In genomic region chr2:106855623-106856350, GRCm38 (mm10) we compare ENCODE assay signal across 8 mouse cellular contexts.
DNase-seq lines count a peak whose midpoint lies in the region; ATAC-seq lines count a peak whose summit lies in the region.

No protein-coding gene starts in this region.

- 44% methylated on average over 12 of the region's 12 CpGs for WGBS in heart, embryonic 11.5 days (ENCODE audit: insufficient replicate concordance)
- WGBS in embryonic facial prominence, embryonic 12.5 days, result 38% methylated on average over 12 of the region's 12 CpGs
- 14% methylated on average over 12 of the region's 12 CpGs for WGBS in intestine, embryonic 14.5 days
- WGBS in lung, embryonic 15.5 days, result 31% methylated on average over 12 of the region's 12 CpGs

- peaks cover 57% of the 10 kb centered on the region for H3K4me1 ChIP-seq in heart, embryonic 11.5 days (ENCODE audit: control insufficient read depth, insufficient read depth, low read length)
- peaks cover 48% of the 10 kb centered on the region for H3K4me1 ChIP-seq in embryonic facial prominence, embryonic 12.5 days
- H3K4me1 ChIP-seq in intestine, embryonic 14.5 days (replicated peaks; ENCODE audit: control insufficient read depth, insufficient read depth, low read length), result peaks cover 47% of the 10 kb centered on the region
- H3K4me1 ChIP-seq in lung, embryonic 15.5 days, result peaks cover 52% of the 10 kb centered on the region

- no peaks in the 10 kb centered on the region for H3K36me3 ChIP-seq in heart, embryonic 11.5 days (ENCODE audit: control insufficient read depth, insufficient read depth, low read length)
- H3K36me3 ChIP-seq in embryonic facial prominence, embryonic 12.5 days, result no peaks in the 10 kb centered on the region
- H3K36me3 ChIP-seq in intestine, embryonic 14.5 days (ENCODE audit: control insufficient read depth, insufficient read depth, low read length), result no peaks in the 10 kb centered on the region
- H3K36me3 ChIP-seq in lung, embryonic 15.5 days, result no peaks in the 10 kb centered on the region

- no peak overlapping the region for H3K4me3 ChIP-seq in heart, embryonic 11.5 days (ENCODE audit: low read depth, low read length)
- H3K4me3 ChIP-seq in embryonic facial prominence, embryonic 12.5 days, result no peak overlapping the region
- no peak overlapping the region for H3K4me3 ChIP-seq in intestine, embryonic 14.5 days (ENCODE audit: low read depth, low read length)
- H3K4me3 ChIP-seq in lung, embryonic 15.5 days, result no peak overlapping the region

- ATAC-seq in heart, embryonic 11.5 days (replicated peaks; ENCODE audit: insufficient number of reproducible peaks, low FRiP score, low TSS enrichment), result no peak
- ATAC-seq in embryonic facial prominence, embryonic 12.5 days (ENCODE audit: insufficient number of reproducible peaks, insufficient read depth, low FRiP score, low TSS enrichment), result no peak
- ATAC-seq in intestine, embryonic 14.5 days (replicated peaks; ENCODE audit: low FRiP score, low TSS enrichment, low read depth), result 0 out of 2 replicates have a peak, but pooled peaks have one; percentile 10
- peak; percentile 24; the same call in 1 of the 2 replicates for ATAC-seq in lung, embryonic 15.5 days (ENCODE audit: borderline replicate concordance, extremely low read depth, low FRiP score, low TSS enrichment)
- no peak for ATAC-seq in granulocyte monocyte progenitor cell, adult 5-6 weeks (replicated peaks; ENCODE audit: poor library complexity, severe bottlenecking)

- intact Hi-C loops in heart, postnatal 36 days (cut with DNase I), result no loop called here

- no peaks in the 10 kb centered on the region for H3K27me3 ChIP-seq in heart, embryonic 11.5 days (ENCODE audit: control insufficient read depth, insufficient read depth, low read length)
- H3K27me3 ChIP-seq in embryonic facial prominence, embryonic 12.5 days, result no peaks in the 10 kb centered on the region
- H3K27me3 ChIP-seq in intestine, embryonic 14.5 days (replicated peaks; ENCODE audit: control insufficient read depth, insufficient read depth, low read length), result no peaks in the 10 kb centered on the region
- H3K27me3 ChIP-seq in lung, embryonic 15.5 days, result no peaks in the 10 kb centered on the region

- H3K9ac ChIP-seq in heart, embryonic 11.5 days (ENCODE audit: low read depth, low read length), result no peak overlapping the region
- no peak overlapping the region for H3K9ac ChIP-seq in embryonic facial prominence, embryonic 12.5 days
- H3K9ac ChIP-seq in intestine, embryonic 14.5 days (ENCODE audit: low read length), result no peak overlapping the region
- H3K9ac ChIP-seq in lung, embryonic 15.5 days, result no peak overlapping the region

- no peak for DNase-seq in heart, postnatal 36 days
- peak; percentile 71 for DNase-seq in intestine, embryonic 14.5 days (ENCODE audit: low spot score)
- DNase-seq in testis, postnatal 14 days (ENCODE audit: low spot score), result no peak
- no peak for DNase-seq in frontal cortex, postnatal 14 days (ENCODE audit: low spot score in 2 of 2)

- H3K27ac ChIP-seq in heart, embryonic 11.5 days (ENCODE audit: low read depth, low read length), result peak overlapping the region; percentile 72
- peak overlapping the region; percentile 76 for H3K27ac ChIP-seq in embryonic facial prominence, embryonic 12.5 days
- peak overlapping the region; percentile 35; the same call in 1 of the 2 replicates for H3K27ac ChIP-seq in intestine, embryonic 14.5 days (ENCODE audit: low read depth)
- H3K27ac ChIP-seq in lung, embryonic 15.5 days, result 0 out of 2 replicates have a peak overlapping the region, but pooled peaks have one; percentile 21

- H3K4me2 ChIP-seq in heart, embryonic 11.5 days, result no peak overlapping the region
- no peak overlapping the region for H3K4me2 ChIP-seq in embryonic facial prominence, embryonic 12.5 days (replicated peaks)
- H3K4me2 ChIP-seq in intestine, embryonic 14.5 days (ENCODE audit: low read length), result no peak overlapping the region
- 0 out of 2 replicates have a peak overlapping the region, but pooled peaks have one; percentile 13 for H3K4me2 ChIP-seq in lung, embryonic 15.5 days

- no peaks in the 10 kb centered on the region for H3K9me3 ChIP-seq in heart, embryonic 11.5 days (replicated peaks; ENCODE audit: control insufficient read depth, low read length)
- no peaks in the 10 kb centered on the region for H3K9me3 ChIP-seq in embryonic facial prominence, embryonic 12.5 days
- no peaks in the 10 kb centered on the region for H3K9me3 ChIP-seq in intestine, embryonic 14.5 days (ENCODE audit: control insufficient read depth, low read length)
- no peaks in the 10 kb centered on the region for H3K9me3 ChIP-seq in lung, embryonic 15.5 days

Comparison
In these comparisons a context has a peak if more than half of its experiments do, and no peak if none do; other contexts are left out.
1. ATAC-seq: peak in intestine, embryonic 14.5 days (single experiment) and lung, embryonic 15.5 days (single experiment); none in heart, embryonic 11.5 days (single experiment), embryonic facial prominence, embryonic 12.5 days (single experiment) and granulocyte monocyte progenitor cell, adult 5-6 weeks (single experiment).
2. H3K27ac ChIP-seq: peak in every context shown above with its lines; median percentile 76 in embryonic facial prominence, embryonic 12.5 days; 72 in heart, embryonic 11.5 days; 35 in intestine, embryonic 14.5 days; 21 in lung, embryonic 15.5 days.